Mouse (Mus musculus) brain, embryonic 18.5 days (tissue): ENCODE results near the gene Ldhc.
"Not testable (repeated sequence)": the region's sequence is repeated elsewhere in the genome, so short reads cannot be mapped to it uniquely, and the experiment has no call there.

ENCODE experiments used
- DNase-seq: peaks from one replicate; pipeline ENCODE4 v3.0.0-alpha.2; 2012; ENCODE audit warnings: low read depth, low spot score

Gene Ldhc

GRCm38 (mm10) chr7:46842278-46842677 is 18.7 kb upstream of the Ldhc start:
- no peak for DNase-seq

GRCm38 (mm10) chr7:46843576-46843975 is 17.4 kb upstream of the Ldhc start:
- no peak for DNase-seq

DNA sequence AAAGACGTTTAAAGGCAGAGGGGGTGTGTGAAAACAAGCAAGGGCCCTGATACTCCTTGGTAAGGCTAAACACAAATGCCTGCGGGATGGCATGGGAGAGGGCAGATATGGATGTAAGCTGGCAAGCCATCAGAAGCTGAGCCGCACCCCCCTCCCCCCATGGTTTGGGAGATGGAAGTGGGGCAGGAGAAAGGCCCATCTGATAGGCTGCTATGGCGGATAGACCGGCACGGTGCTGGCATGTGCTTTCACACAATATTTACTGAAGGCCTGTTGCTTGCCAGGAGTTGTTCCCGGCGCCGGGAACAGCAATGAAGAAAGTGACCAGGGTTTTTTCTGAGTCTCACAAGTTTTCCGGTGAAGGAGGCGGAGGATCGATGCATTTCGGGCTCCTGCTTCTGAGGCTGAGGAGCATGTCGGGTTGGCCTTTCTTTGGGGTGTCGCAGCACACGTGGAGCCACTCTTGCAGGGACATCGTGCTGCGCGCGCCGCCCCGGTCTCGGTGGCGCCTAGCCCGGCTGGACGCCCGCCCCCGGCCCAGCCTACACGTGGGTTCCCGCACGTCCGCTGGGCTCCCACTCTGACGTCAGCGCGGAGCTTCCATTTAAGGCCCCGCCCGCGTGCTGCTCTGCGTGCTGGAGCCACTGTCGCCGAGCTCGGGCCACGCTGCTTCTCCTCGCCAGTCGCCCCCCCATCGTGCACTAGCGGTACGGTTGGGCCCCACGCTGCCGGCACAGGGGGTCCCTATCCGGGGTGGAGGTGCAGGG is 15.6 kb upstream of the Ldhc start:
- DNase-seq = peak; percentile 76

GRCm38 (mm10) chr7:46845978-46846485 is 15.0 kb upstream of the Ldhc start:
- DNase-seq = peak; percentile 12

- DNase-seq = peak; percentile 60
Observed at GRCm38 (mm10) chr7:46846486-46847244, 14.3 kb upstream of the Ldhc start.

DNA sequence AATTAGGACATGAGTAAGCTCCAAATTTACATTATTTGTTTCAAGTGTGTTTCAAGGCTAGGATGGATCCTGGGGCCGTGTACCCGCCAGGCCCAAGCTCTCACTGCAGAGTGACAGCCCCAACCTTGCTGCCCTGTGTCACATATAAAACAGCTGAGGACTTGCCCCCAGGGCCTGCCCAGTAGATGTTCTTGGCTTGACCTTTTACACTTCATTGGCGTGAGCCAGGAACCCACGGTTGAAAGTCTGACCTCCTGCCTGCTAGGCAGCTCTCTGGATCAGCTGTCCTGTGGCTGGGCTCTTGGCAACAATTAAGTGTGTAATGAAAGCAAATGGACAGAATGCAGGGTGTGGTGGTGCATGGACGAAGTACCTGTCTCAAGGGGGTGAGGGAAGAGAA is 11.7 kb upstream of the Ldhc start:
- DNase-seq = no peak

DNA sequence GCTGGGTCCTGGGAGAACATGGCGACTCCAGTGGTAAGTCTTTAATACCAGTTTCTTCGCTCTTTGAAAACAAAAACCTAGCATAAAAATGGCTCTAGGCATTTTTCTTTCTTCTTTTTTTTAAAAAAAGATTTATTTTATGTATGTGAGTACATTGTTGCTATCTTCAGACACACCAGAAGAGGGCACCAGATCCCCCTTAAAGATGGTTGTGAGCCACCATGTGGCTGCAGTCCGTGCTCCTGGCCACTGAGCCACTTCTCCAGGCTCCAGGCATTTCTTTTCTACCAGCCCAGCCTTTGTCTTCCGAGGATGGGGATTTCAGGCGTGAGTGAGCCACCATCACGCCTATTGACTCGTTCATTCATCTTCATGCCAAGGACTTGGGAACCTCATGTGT is 10.0 kb upstream of the Ldhc start:
- DNase-seq = no peak

GRCm38 (mm10) chr7:46852666-46853065 is 8.3 kb upstream of the Ldhc start:
- no peak for DNase-seq

- DNase-seq = no peak
Observed at GRCm38 (mm10) chr7:46853365-46853764, 7.6 kb upstream of the Ldhc start.

DNA sequence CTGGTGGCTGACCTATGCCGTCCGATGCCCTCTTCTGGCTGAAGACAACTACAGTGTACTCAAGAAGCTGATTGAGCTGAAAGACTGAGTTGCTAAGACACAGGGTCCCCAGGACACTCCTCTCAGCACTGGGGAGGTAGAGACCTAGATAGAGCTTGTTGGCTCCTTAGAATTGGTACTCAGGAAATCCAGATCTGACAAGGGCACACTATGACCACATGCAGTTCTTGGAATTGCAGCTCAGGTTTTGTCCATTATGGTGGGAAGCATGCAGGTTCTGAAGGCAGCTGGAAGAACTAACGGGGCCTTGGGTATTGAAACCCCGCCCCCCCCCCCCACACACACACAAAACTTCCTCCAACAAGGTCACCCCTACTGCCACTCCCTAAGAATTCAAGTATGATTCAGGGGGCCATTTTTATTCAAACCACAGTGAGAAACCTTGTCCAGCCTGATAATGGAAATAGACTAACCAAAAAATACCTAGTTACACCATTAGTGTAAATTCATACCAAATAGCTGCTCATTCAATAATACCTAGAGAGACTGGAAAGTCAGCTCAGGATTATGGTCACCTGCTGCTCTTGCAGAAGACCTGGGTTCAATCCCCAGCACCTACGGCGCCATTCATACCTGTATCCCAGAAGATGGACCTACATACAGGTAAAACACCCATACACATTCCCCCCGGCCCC is 5.0 kb upstream of the Ldhc start:
- no peak for DNase-seq

- DNase-seq = no peak
Observed at GRCm38 (mm10) chr7:46857436-46857835, 3.6 kb upstream of the Ldhc start.

- DNase-seq = no peak
Observed at GRCm38 (mm10) chr7:46859031-46859430, 2.0 kb upstream of the Ldhc start.

GRCm38 (mm10) chr7:46871988-46872387 is 11.0 kb downstream of the Ldhc start:
- DNase-seq = no peak

- DNase-seq = no peak
Observed at GRCm38 (mm10) chr7:46876841-46877240, 15.8 kb downstream of the Ldhc start.

DNA sequence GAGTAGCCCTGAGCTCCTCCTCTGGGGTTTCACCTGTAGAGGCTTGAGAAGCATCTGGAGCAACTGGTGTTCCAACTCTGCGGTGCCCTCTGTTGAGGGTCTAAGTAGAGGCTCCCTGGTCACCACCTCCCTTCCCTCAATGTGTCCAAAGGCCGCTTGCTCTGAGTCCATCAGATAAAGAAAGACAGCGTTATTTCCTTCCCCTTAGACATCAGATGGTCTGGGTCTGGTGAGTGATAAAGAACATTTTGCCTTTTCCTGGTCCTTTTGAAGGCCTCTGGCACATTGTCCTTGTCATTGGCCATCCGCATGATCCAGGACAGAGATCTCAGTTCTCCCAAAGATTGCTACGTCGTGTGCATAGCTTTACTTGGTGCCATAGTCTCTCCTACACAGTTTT is 16.3 kb downstream of the Ldhc start:
- DNase-seq = no peak

DNA sequence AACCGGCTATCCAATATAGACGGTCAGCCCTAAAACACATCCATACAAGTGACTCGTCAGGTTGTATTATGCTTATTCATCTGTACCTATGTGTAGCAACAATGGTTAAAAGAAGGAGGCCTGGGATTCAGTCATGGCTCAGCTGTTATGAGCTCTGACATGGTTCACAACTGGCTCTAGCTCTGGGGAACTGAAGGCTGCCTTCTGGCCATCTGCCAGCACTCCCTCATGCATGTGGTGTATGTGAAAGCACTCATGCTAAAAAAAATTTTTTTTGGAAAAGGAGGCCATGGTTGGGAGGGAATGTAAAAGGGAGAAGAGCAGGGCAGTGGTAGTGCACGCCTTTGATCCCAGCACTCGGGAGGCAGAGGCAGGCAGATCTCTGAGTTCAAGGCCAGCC is 18.8 kb downstream of the Ldhc start:
- no peak for DNase-seq

DNA sequence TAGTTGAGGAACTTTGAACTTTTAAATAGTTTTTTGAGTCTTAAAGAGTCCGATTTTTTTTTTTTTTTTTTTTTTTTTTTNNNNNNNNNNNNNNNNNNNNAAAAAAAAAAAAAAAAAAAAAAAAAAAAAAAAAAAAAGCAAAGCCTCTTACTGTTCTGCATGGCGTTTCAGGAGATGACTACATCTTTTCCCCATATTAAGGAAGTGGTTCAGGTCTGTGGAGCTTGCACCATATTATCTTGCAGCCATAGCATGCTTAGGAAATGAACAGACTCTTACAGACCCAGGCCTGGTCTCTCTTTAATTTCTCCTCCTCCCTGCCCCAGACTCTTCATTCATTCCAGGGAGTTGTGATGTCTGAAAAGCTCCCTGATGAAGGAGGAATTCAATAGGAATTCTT is 20.0 kb downstream of the Ldhc start:
- DNase-seq = no peak

DNA sequence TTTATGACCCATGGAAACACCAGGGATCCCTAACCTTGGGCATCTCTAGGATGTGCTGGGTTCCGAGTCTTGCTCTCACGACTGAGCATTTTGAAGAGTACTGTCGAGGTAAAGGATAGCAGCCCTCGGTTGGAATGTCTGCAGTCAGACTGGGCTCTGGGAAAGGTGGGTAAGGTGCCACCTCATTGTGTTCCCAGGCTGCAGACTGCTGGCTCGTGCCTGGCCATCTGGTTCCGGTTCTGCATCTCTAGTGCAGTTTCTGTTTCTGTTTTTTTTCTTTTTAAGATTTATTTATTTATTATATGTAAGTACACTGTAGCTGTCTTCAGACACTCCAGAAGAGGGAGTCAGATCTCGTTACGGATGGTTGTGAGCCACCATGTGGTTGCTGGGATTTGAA is 20.9 kb downstream of the Ldhc start:
- DNase-seq = not testable (repeated sequence)

DNA sequence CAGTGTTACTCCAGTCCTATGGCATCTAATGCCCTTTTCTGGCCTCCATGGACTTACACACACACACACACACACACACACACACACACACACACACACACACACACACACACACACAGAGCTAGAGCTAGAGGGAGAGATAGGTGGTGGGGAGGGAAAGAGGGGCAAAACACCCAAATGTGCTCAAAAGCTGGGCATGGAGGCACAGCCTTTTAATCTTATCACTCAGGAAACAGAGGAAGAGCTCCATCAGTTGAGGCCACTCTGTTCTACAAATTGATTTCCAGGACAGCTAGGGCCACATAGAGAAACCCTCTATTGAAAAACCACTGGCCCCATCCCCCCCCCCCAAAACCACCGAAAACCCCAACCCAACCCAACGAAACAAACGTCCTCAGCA is 22.3 kb downstream of the Ldhc start:
- no peak for DNase-seq

GRCm38 (mm10) chr7:46895511-46895910 is 34.5 kb downstream of the Ldhc start:
- no peak for DNase-seq

DNA sequence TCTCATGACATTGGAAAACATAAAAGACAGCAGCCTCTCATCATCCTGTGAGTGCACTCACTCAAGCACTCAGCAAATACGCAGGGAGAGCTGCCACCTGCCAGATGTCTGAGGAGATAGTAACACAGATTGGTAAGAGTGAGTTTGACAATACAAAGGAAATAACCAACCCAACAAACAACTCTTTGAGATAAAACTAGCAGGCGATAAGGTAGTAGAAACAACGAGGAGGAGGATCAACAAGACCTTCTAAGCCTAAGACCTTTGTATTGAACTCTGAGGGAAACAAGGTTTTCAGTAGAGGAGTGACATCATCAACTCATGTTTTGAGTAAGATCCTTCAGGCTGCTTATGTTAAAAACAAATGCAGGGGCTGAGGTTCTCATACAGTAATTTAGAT is 38.3 kb downstream of the Ldhc start:
- DNase-seq = no peak

DNA sequence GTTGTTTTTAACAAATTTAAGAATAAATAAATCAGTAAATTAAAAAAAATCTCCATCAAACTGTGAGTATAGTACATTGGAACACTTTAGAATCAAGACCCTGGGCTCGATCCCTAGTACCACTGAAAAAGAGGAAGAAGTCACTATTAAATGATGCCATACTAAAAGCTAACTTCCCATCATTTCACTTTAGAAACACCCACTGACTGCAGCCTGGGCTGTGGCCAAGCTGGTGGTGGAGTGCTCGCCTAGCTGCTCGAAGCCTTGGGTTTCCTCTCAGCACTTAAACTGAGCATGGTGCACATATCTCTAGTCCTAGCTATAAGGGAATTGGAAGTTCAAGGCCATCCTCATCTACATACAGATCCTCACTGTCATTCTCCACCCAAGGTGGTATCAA is 50.2 kb downstream of the Ldhc start:
- no peak for DNase-seq
